Mouse (Mus musculus) heart, embryonic 12.5 days (tissue): ENCODE measurements around the gene Lgr4. TPM values are rescaled to one million over a fixed set of nuclear protein-coding genes. Genes with fewer than 3 reads are reported as not detected.
A peak's percentile ranks its signal among the peaks of the same experiment; 100 is the strongest.
"Not testable (repeated sequence)": the region's sequence is repeated elsewhere in the genome, so short reads cannot be mapped to it uniquely, and the experiment has no call there.

Experiments
- ATAC-seq: fragments of 200-750 bp; cut with Nextera tagmentation; 2 replicates; pipeline ENCODE4 v1.8.0; 2017; ENCODE audit warnings: moderate TSS enrichment, moderate library complexity; ENCODE audit not compliant: insufficient number of reproducible peaks, low FRiP score
- H3K27ac ChIP-seq: fragments of 300-500 bp; sonication (generic); 2 replicates; pipeline ENCODE4 v1.5.1; 2016; ENCODE audit warnings: mild to moderate bottlenecking, moderate library complexity; ENCODE audit not compliant: poor library complexity, severe bottlenecking
- H3K27me3 ChIP-seq: fragments of 300-500 bp; sonication (generic); replicated peaks from 2 replicates; pipeline ENCODE4 v1.6.1; 2016; ENCODE audit warnings: mild to moderate bottlenecking, moderate library complexity
- H3K36me3 ChIP-seq: fragments of 300-500 bp; sonication (generic); 2 replicates; pipeline ENCODE4 v1.6.1; 2016; ENCODE audit warnings: mild to moderate bottlenecking, moderate library complexity
- H3K4me1 ChIP-seq: fragments of 300-500 bp; sonication (generic); replicated peaks from 2 replicates; pipeline ENCODE4 v1.6.1; 2016; ENCODE audit warnings: mild to moderate bottlenecking
- H3K4me2 ChIP-seq: fragments of 300-500 bp; sonication (generic); 2 replicates; pipeline ENCODE4 v1.6.1; 2016; ENCODE audit warnings: mild to moderate bottlenecking, moderate library complexity
- H3K4me3 ChIP-seq: fragments of 300-500 bp; sonication (generic); 2 replicates; pipeline ENCODE4 v1.5.1; 2016; ENCODE audit warnings: mild to moderate bottlenecking
- H3K9ac ChIP-seq: fragments of 300-500 bp; sonication (generic); 2 replicates; pipeline ENCODE4 v1.6.1; 2016; ENCODE audit warnings: mild to moderate bottlenecking, moderate library complexity
- H3K9me3 ChIP-seq: fragments of 300-500 bp; sonication (generic); replicated peaks from 2 replicates; pipeline ENCODE4 v1.6.1; 2016; ENCODE audit warnings: mild to moderate bottlenecking, moderate library complexity
- WGBS: fragments of 180-500 bp; shearing (Covaris S2); methylation state at CpG from one replicate; pipeline ENCODE4 v1.1.7; 2016; 5-methylcytosine and 5-hydroxymethylcytosine counted together
- polyA plus RNA-seq: library from polyadenylated mRNA; unstranded; fragments of >200 nt; fragmentation: Nextera tagmentation; extraction: Ambion mirVana; gene quantifications from 2 replicates; pipeline ENCODE4 v1.2.1, GENCODE M21; 2016

Gene Lgr4
- 15.1 and 17.8 TPM in 2 replicates for polyA plus RNA-seq

- peak; percentile 98 for ATAC-seq
- 1% methylated on average over 94 of the region's 111 CpGs for WGBS
Observed at GRCm38 (mm10) chr2:109917496-109918413, at the start of gene Lgr4. TSS of gene Lgr4 (plus strand) at chr2:109917647.

GRCm38 (mm10) chr2:109879429-109879828 lies 38.0 kb upstream of the Lgr4 start:
- not testable (repeated sequence) for H3K9ac ChIP-seq, H3K36me3 ChIP-seq, H3K4me2 ChIP-seq, ATAC-seq, H3K4me1 ChIP-seq, H3K27me3 ChIP-seq, H3K9me3 ChIP-seq, H3K27ac ChIP-seq, H3K4me3 ChIP-seq
- 76% methylated on average over 4 of the region's 4 CpGs for WGBS

More at GRCm38 (mm10) chr2:109917496-109918413, at the start of gene Lgr4:
- H3K36me3 ChIP-seq, result no peaks in the 10 kb centered on the region
- peak within 1 kb of the TSS; percentile 79 for H3K4me2 ChIP-seq
- H3K9ac ChIP-seq, result peak within 1 kb of the TSS; percentile 98
- H3K9me3 ChIP-seq, result no peaks in the 10 kb centered on the region
- H3K27ac ChIP-seq, result peak within 1 kb of the TSS; percentile 99
- no peaks in the 10 kb centered on the region for H3K27me3 ChIP-seq
- H3K4me1 ChIP-seq, result peaks cover 30% of the 10 kb centered on the region
- peak within 1 kb of the TSS; percentile 92 for H3K4me3 ChIP-seq

- H3K9ac ChIP-seq, result no peak overlapping the region
- no peak overlapping the region for H3K27ac ChIP-seq
- 55% methylated on average over 2 of the region's 2 CpGs for WGBS
- H3K4me3 ChIP-seq, result no peak overlapping the region
- H3K36me3 ChIP-seq, result no peaks in the 10 kb centered on the region
- ATAC-seq, result no peak
- no peaks in the 10 kb centered on the region for H3K9me3 ChIP-seq
- no peak overlapping the region for H3K4me2 ChIP-seq
- 0 out of 2 replicates have a peak, but pooled peaks cover 6% of the 10 kb centered on the region for H3K27me3 ChIP-seq
- no peaks in the 10 kb centered on the region for H3K4me1 ChIP-seq
Observed at GRCm38 (mm10) chr2:109881111-109881510, 36.3 kb upstream of the Lgr4 start.

- Histone ChIP-seq H3K9ac (no peak overlapping the region), H3K36me3 (no peaks in the 10 kb centered on the region), H3K9me3 (no peaks in the 10 kb centered on the region), H3K27ac (no peak overlapping the region), H3K27me3 (0 out of 2 replicates have a peak, but pooled peaks cover 6% of the 10 kb centered on the region), H3K4me1 (no peaks in the 10 kb centered on the region), H3K4me2 (no peak overlapping the region), H3K4me3 (no peak overlapping the region)
- ATAC-seq, result no peak
- WGBS, result 49% methylated on average over 1 of the region's 1 CpGs
Observed at GRCm38 (mm10) chr2:109881625-109882024, 35.8 kb upstream of the Lgr4 start.

- Histone ChIP-seq H3K9me3 (no peaks in the 10 kb centered on the region), H3K4me3 (no peak overlapping the region), H3K4me2 (no peak overlapping the region), H3K9ac (no peak overlapping the region), H3K27ac (no peak overlapping the region), H3K36me3 (no peaks in the 10 kb centered on the region), H3K27me3 (0 out of 2 replicates have a peak, but pooled peaks cover 6% of the 10 kb centered on the region), H3K4me1 (no peaks in the 10 kb centered on the region)
- 61% methylated on average over 4 of the region's 4 CpGs for WGBS
- ATAC-seq, result no peak
Observed at GRCm38 (mm10) chr2:109884106-109884505, 33.3 kb upstream of the Lgr4 start.

- no peak overlapping the region for H3K4me2 ChIP-seq
- WGBS, result 65% methylated on average over 4 of the region's 4 CpGs
- ATAC-seq, result no peak
- no peaks in the 10 kb centered on the region for H3K4me1 ChIP-seq
- H3K36me3 ChIP-seq, result no peaks in the 10 kb centered on the region
- no peak overlapping the region for H3K27ac ChIP-seq
- H3K4me3 ChIP-seq, result no peak overlapping the region
- H3K9me3 ChIP-seq, result no peaks in the 10 kb centered on the region
- H3K27me3 ChIP-seq, result 0 out of 2 replicates have a peak, but pooled peaks cover 6% of the 10 kb centered on the region
- no peak overlapping the region for H3K9ac ChIP-seq
Observed at GRCm38 (mm10) chr2:109884507-109884906, 32.9 kb upstream of the Lgr4 start.

GRCm38 (mm10) chr2:109890068-109890467 lies 27.4 kb upstream of the Lgr4 start:
- 32% methylated on average over 4 of the region's 4 CpGs for WGBS
- Histone ChIP-seq H3K4me1 (peaks cover 8% of the 10 kb centered on the region), H3K27me3 (no peaks in the 10 kb centered on the region), H3K9ac (no peak overlapping the region), H3K4me2 (peak overlapping the region; percentile 57), H3K27ac (no peak overlapping the region), H3K9me3 (no peaks in the 10 kb centered on the region), H3K4me3 (peak overlapping the region; percentile 97), H3K36me3 (peaks cover 10% of the 10 kb centered on the region)
- no peak for ATAC-seq

GRCm38 (mm10) chr2:109890597-109890996 lies 26.9 kb upstream of the Lgr4 start, which contains the start of gene Lin7c:
TSS of gene Lin7c (plus strand) at chr2:109890853.
- H3K9ac ChIP-seq, result peak within 1 kb of the TSS; percentile 98
- peaks cover 14% of the 10 kb centered on the region for H3K36me3 ChIP-seq
- no peaks in the 10 kb centered on the region for H3K9me3 ChIP-seq
- H3K27me3 ChIP-seq, result no peaks in the 10 kb centered on the region
- under 1% methylated on average over 42 of the region's 42 CpGs for WGBS
- peak within 1 kb of the TSS; percentile 97 for H3K4me3 ChIP-seq
- ATAC-seq, result peak; percentile 99
- H3K27ac ChIP-seq, result peak within 1 kb of the TSS; percentile 91
- H3K4me2 ChIP-seq, result peak within 1 kb of the TSS; percentile 84
- peaks cover 8% of the 10 kb centered on the region for H3K4me1 ChIP-seq

GRCm38 (mm10) chr2:109891031-109891430 lies 26.4 kb upstream of the Lgr4 start:
- ATAC-seq, result peak; percentile 87
- under 1% methylated on average over 33 of the region's 34 CpGs for WGBS

GRCm38 (mm10) chr2:109891471-109891870 lies 26.0 kb upstream of the Lgr4 start:
- no peaks in the 10 kb centered on the region for H3K9me3 ChIP-seq
- H3K9ac ChIP-seq, result peak overlapping the region; percentile 98
- no peak for ATAC-seq
- H3K4me2 ChIP-seq, result peak overlapping the region; percentile 84
- H3K36me3 ChIP-seq, result peaks cover 23% of the 10 kb centered on the region
- peak overlapping the region; percentile 91; the same call in 1 of the 2 replicates for H3K27ac ChIP-seq
- peak overlapping the region; percentile 97 for H3K4me3 ChIP-seq
- 43% methylated on average over 4 of the region's 4 CpGs for WGBS
- H3K4me1 ChIP-seq, result peaks cover 8% of the 10 kb centered on the region
- no peaks in the 10 kb centered on the region for H3K27me3 ChIP-seq

More at GRCm38 (mm10) chr2:109891031-109891430, 26.4 kb upstream of the Lgr4 start:
- peaks cover 19% of the 10 kb centered on the region for H3K36me3 ChIP-seq
- no peaks in the 10 kb centered on the region for H3K9me3 ChIP-seq
- H3K27ac ChIP-seq, result peak overlapping the region; percentile 91
- H3K4me1 ChIP-seq, result peaks cover 8% of the 10 kb centered on the region
- H3K4me3 ChIP-seq, result peak overlapping the region; percentile 97
- peak overlapping the region; percentile 84 for H3K4me2 ChIP-seq
- H3K9ac ChIP-seq, result peak overlapping the region; percentile 98
- no peaks in the 10 kb centered on the region for H3K27me3 ChIP-seq

- H3K9me3 ChIP-seq, result no peaks in the 10 kb centered on the region
- 80% methylated on average over 7 of the region's 7 CpGs for WGBS
- H3K27me3 ChIP-seq, result no peaks in the 10 kb centered on the region
- H3K4me1 ChIP-seq, result peaks cover 8% of the 10 kb centered on the region
- H3K27ac ChIP-seq, result no peak overlapping the region
- peaks cover 55% of the 10 kb centered on the region for H3K36me3 ChIP-seq
- no peak overlapping the region for H3K4me2 ChIP-seq
- no peak overlapping the region for H3K9ac ChIP-seq
- ATAC-seq, result no peak
- H3K4me3 ChIP-seq, result no peak overlapping the region
Observed at GRCm38 (mm10) chr2:109896311-109896710, 21.1 kb upstream of the Lgr4 start.
